Mouse (Mus musculus): ENCODE measurements at regions not wholly inside any gene's neighbourhood (a gene's known extent, or its start where the extent isn't known, plus 50 kb on each side); places are given as distances from the start of the nearest gene placed in this dataset.

DNA sequence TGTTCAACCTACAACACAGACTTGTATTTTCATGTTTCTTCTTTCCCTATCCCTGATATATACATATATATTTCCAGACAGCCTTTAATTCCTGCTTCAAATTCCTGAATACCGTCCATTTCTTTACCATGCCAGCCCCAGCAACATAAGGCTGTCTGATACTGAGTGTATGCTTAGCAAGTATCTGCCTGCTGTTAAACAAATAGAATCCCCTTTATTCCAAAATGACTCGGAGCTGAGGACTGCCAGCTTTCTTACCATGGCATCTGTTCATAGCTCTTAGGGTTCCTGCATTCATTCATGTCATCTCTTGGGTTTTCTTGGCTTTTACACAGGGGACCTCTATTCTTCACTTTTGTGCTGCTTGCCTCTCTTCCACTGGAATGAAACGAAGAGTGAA is 105.8 kb downstream of the Pctp start:
- Histone ChIP-seq H3K36me3 (ENCODE audit: control insufficient read depth, insufficient read depth, low read length) (no peaks in the 10 kb centered on the region), H3K4me2 (ENCODE audit: low read depth, low read length) (no peak overlapping the region), H3K4me3 (replicated peaks; ENCODE audit: low read length) (no peak overlapping the region), H3K9me3 (replicated peaks; ENCODE audit: control insufficient read depth, low read length) (no peaks in the 10 kb centered on the region), H3K9ac (ENCODE audit: low read length) (no peak overlapping the region), H3K4me1 (ENCODE audit: control insufficient read depth, insufficient read depth, low read length) (no peaks in the 10 kb centered on the region), H3K27ac (ENCODE audit: low read length) (no peak overlapping the region), H3K27me3 (ENCODE audit: control insufficient read depth, insufficient read depth, low read length) (no peaks in the 10 kb centered on the region)
- ATAC-seq (ENCODE audit: insufficient read depth, low FRiP score) = no peak
- WGBS = 40% methylated on average over 3 of the region's 3 CpGs

DNA sequence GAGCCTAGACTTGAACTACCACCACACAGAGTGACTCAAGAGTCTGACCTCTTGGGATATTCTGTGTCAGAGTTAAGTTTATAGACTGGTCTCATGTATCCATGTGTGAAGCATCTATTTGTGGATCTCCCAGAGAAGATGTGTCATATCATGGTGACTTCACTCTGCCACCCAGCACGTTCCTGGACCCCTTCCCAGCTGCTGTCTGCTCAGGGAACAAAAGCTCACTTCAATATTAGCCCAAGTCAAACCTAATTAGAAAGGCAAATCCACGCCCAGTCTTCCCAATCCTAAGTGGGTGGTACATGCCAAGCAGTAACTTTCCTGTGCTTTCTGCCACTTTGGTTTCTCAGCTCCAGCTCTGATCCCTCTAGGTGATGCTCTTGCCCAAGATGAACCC is 94.1 kb upstream of the Ankfn1 start:
- no peak for ATAC-seq (ENCODE audit: insufficient read depth, low FRiP score)
- 59% methylated on average over 2 of the region's 2 CpGs for WGBS

DNA sequence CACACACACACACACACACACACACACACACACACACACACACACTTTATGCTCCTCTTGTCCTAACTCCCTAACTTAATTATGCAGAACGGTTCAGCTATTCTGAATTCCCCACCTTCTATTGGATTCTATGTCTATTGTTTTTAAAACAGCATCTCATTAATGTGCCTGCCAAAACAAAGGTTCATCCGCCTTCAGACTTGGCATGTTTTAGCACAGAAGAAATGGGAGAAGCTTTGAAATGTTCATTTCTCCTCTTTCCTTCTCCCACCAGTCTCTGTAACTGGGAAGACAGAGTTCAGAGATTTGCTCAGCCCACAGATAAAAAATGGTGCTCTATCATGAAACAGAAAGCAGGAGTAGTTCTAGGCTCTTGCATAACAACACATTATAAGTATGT is 90.1 kb upstream of the Ankfn1 start:
- no peak overlapping the region for H3K4me3 ChIP-seq (replicated peaks; ENCODE audit: low read length)
- H3K27me3 ChIP-seq (ENCODE audit: control insufficient read depth, insufficient read depth, low read length) = no peaks in the 10 kb centered on the region
- no peaks in the 10 kb centered on the region for H3K4me1 ChIP-seq (ENCODE audit: control insufficient read depth, insufficient read depth, low read length)
- WGBS = 81% methylated on average over 2 of the region's 2 CpGs
- ATAC-seq (ENCODE audit: insufficient read depth, low FRiP score) = no peak
- H3K9ac ChIP-seq (ENCODE audit: low read length) = no peak overlapping the region
- no peaks in the 10 kb centered on the region for H3K36me3 ChIP-seq (ENCODE audit: control insufficient read depth, insufficient read depth, low read length)
- H3K9me3 ChIP-seq (replicated peaks; ENCODE audit: control insufficient read depth, low read length) = no peaks in the 10 kb centered on the region
- no peak overlapping the region for H3K27ac ChIP-seq (ENCODE audit: low read length)
- no peak overlapping the region for H3K4me2 ChIP-seq (ENCODE audit: low read depth, low read length)

More for the DNA sequence above, 94.1 kb upstream of the Ankfn1 start:
- Histone ChIP-seq H3K4me1 (ENCODE audit: control insufficient read depth, insufficient read depth, low read length) (no peaks in the 10 kb centered on the region), H3K4me2 (ENCODE audit: low read depth, low read length) (no peak overlapping the region), H3K9ac (ENCODE audit: low read length) (no peak overlapping the region), H3K27ac (ENCODE audit: low read length) (no peak overlapping the region), H3K4me3 (replicated peaks; ENCODE audit: low read length) (no peak overlapping the region), H3K9me3 (replicated peaks; ENCODE audit: control insufficient read depth, low read length) (no peaks in the 10 kb centered on the region), H3K27me3 (ENCODE audit: control insufficient read depth, insufficient read depth, low read length) (no peaks in the 10 kb centered on the region), H3K36me3 (ENCODE audit: control insufficient read depth, insufficient read depth, low read length) (no peaks in the 10 kb centered on the region)

DNA sequence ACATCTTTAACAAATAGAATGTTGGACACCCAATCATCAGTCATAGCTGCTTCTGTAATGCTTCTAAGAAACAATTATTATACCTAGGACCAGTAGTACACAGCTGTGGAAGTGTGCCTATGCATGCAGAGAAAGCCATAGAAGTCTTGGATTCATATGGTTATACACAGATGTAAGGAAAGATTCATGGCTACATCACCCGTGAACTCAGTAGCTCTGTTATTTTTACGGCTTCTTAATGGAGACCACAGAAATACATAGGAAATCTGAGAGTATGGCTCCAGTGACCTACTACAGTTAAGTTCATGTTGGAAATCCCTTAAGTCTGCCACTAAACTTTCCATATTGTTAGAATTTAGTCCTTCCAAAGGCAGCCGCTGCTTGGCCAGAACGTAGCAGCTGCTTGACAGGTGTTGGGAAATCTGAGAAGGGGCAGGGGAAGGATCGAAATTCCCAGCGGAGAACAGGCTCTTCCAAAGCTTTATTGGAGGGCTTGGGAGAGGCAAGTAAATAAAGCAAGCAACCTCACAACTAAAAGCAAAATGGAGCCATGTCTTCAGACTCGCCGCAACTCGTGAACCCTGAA is 78.8 kb upstream of the Ankfn1 start:
- H3K27ac ChIP-seq (ENCODE audit: low read length) = no peak overlapping the region
- H3K4me1 ChIP-seq (ENCODE audit: control insufficient read depth, insufficient read depth, low read length) = no peaks in the 10 kb centered on the region
- WGBS = 46% methylated on average over 9 of the region's 9 CpGs
- H3K9ac ChIP-seq (ENCODE audit: low read length) = no peak overlapping the region
- H3K9me3 ChIP-seq (replicated peaks; ENCODE audit: control insufficient read depth, low read length) = no peaks in the 10 kb centered on the region
- no peak overlapping the region for H3K4me2 ChIP-seq (ENCODE audit: low read depth, low read length)
- no peak for ATAC-seq (ENCODE audit: insufficient read depth, low FRiP score)
- H3K4me3 ChIP-seq (replicated peaks; ENCODE audit: low read length) = no peak overlapping the region
- H3K36me3 ChIP-seq (ENCODE audit: control insufficient read depth, insufficient read depth, low read length) = no peaks in the 10 kb centered on the region
- H3K27me3 ChIP-seq (ENCODE audit: control insufficient read depth, insufficient read depth, low read length) = no peaks in the 10 kb centered on the region

DNA sequence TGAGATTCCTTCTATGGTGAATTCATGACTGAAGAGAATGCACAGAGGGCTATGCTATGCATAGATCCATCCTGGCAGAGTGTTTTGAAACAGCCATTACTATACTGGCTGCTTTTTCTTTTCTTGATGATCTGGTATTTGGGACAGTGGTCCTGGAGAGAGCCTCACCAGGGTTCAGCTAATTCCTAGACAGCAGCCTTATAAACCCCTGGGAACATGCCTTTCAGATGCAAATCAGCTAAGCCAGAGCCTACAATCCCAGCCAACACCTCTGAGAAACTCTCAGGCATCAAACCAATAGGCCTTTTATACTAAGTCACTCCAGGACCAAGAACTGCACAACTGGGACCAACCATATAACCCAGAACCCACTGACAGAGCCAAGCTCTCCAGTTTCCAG is 64.4 kb upstream of the Ankfn1 start:
- Histone ChIP-seq H3K4me1 (ENCODE audit: control insufficient read depth, insufficient read depth, low read length) (peaks cover 6% of the 10 kb centered on the region; the same call in 1 of the 2 replicates), H3K4me3 (replicated peaks; ENCODE audit: low read length) (no peak overlapping the region), H3K9me3 (replicated peaks; ENCODE audit: control insufficient read depth, low read length) (no peaks in the 10 kb centered on the region), H3K27ac (ENCODE audit: low read length) (no peak overlapping the region), H3K9ac (ENCODE audit: low read length) (no peak overlapping the region), H3K27me3 (ENCODE audit: control insufficient read depth, insufficient read depth, low read length) (no peaks in the 10 kb centered on the region), H3K36me3 (ENCODE audit: control insufficient read depth, insufficient read depth, low read length) (no peaks in the 10 kb centered on the region), H3K4me2 (ENCODE audit: low read depth, low read length) (no peak overlapping the region)
- no peak for ATAC-seq (ENCODE audit: insufficient read depth, low FRiP score)

DNA sequence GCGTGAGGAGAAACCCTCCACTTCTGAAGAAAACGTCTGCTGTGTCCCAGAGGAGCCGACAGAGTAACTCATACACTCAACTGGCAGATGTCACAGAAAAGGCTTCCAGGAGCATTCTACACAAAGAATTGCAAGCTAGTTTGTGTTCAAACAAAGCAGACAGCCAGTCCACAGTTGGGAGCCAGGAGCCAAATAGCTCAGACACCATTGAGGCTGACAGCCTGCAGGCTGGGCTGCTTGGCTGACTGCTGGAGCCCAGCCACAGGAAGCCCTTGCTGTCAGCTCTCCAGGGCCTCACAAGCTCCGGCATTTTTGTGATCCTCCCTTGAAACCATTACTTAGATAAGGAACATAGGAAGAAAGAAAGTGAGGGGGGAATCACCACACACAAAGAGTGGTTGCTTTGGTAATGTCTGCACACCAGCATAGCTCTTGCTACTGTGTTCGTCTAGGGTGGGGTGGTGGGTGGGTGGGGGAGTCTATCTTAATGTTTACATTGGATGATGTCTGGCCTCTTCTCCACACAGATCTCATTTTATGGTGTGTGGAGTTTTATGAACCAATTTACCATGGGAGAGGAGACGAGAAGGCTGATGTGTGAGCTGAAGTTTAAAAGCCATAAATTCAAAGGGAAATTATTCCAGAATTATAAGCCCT is 62.3 kb upstream of the Ankfn1 start:
- Histone ChIP-seq H3K4me1 (ENCODE audit: control insufficient read depth, insufficient read depth, low read length) (peaks cover 6% of the 10 kb centered on the region; the same call in 1 of the 2 replicates), H3K27me3 (ENCODE audit: control insufficient read depth, insufficient read depth, low read length) (no peaks in the 10 kb centered on the region), H3K36me3 (ENCODE audit: control insufficient read depth, insufficient read depth, low read length) (no peaks in the 10 kb centered on the region), H3K9me3 (replicated peaks; ENCODE audit: control insufficient read depth, low read length) (no peaks in the 10 kb centered on the region), H3K4me3 (replicated peaks; ENCODE audit: low read length) (no peak overlapping the region), H3K4me2 (ENCODE audit: low read depth, low read length) (no peak overlapping the region), H3K9ac (ENCODE audit: low read length) (no peak overlapping the region), H3K27ac (ENCODE audit: low read length) (peak overlapping the region; percentile 31; the same call in 1 of the 2 replicates)
- 14% methylated on average over 6 of the region's 6 CpGs for WGBS
- peak; percentile 68; the same call in 1 of the 2 replicates for ATAC-seq (ENCODE audit: insufficient read depth, low FRiP score)

DNA sequence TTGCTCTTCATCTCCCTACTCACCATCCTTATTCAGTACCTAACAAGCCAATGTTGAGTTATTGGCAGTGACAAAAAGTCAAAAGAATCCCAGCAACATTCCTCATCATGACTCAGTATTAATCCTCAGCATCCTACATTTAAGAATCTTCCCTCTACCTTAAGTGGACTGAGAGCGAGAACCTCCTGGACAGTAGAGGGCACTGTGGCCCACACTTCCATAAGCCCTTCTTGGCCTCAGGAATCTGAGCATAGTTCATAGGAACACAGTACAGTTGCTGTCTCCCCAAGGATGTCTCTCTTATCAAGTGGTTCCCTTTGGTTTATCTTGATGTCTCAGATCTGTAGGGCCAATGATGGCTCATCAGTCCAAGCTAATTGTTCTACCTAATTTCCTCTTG is 60.5 kb upstream of the Ankfn1 start:
- Histone ChIP-seq H3K27ac (ENCODE audit: low read length) (no peak overlapping the region), H3K36me3 (ENCODE audit: control insufficient read depth, insufficient read depth, low read length) (no peaks in the 10 kb centered on the region)
- WGBS = 90% methylated on average over 1 of the region's 1 CpGs

DNA sequence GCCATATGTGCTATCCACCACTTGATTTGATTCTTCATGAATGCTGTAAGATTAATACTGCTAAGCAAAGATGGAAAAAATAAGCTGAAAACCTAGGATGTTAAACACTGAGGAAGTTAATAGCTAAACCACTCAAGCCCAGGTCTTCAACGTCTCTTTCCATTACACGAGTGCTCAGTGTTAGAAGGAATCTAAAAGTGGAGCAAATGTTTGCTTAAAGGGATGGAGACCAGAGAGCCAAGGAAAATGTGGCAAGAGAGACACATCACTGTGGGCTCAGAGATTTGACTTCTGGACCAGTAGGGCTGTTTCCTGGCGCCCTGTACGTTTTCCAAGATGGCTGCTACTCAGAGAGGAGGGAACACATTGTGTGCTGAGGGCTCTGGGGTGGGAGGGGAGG is 59.4 kb upstream of the Ankfn1 start:
- Histone ChIP-seq H3K4me3 (replicated peaks; ENCODE audit: low read length) (no peak overlapping the region), H3K27ac (ENCODE audit: low read length) (no peak overlapping the region), H3K9me3 (replicated peaks; ENCODE audit: control insufficient read depth, low read length) (no peaks in the 10 kb centered on the region), H3K4me2 (ENCODE audit: low read depth, low read length) (no peak overlapping the region), H3K9ac (ENCODE audit: low read length) (no peak overlapping the region), H3K27me3 (ENCODE audit: control insufficient read depth, insufficient read depth, low read length) (no peaks in the 10 kb centered on the region), H3K36me3 (ENCODE audit: control insufficient read depth, insufficient read depth, low read length) (no peaks in the 10 kb centered on the region), H3K4me1 (ENCODE audit: control insufficient read depth, insufficient read depth, low read length) (peaks cover 6% of the 10 kb centered on the region; the same call in 1 of the 2 replicates)
- ATAC-seq (ENCODE audit: insufficient read depth, low FRiP score) = no peak
- WGBS = 69% methylated on average over 4 of the region's 4 CpGs

More for the DNA sequence above, 60.5 kb upstream of the Ankfn1 start:
- Histone ChIP-seq H3K4me1 (ENCODE audit: control insufficient read depth, insufficient read depth, low read length) (peaks cover 6% of the 10 kb centered on the region; the same call in 1 of the 2 replicates), H3K27me3 (ENCODE audit: control insufficient read depth, insufficient read depth, low read length) (no peaks in the 10 kb centered on the region), H3K9me3 (replicated peaks; ENCODE audit: control insufficient read depth, low read length) (no peaks in the 10 kb centered on the region), H3K9ac (ENCODE audit: low read length) (no peak overlapping the region), H3K4me3 (replicated peaks; ENCODE audit: low read length) (no peak overlapping the region), H3K4me2 (ENCODE audit: low read depth, low read length) (no peak overlapping the region)
- no peak for ATAC-seq (ENCODE audit: insufficient read depth, low FRiP score)

DNA sequence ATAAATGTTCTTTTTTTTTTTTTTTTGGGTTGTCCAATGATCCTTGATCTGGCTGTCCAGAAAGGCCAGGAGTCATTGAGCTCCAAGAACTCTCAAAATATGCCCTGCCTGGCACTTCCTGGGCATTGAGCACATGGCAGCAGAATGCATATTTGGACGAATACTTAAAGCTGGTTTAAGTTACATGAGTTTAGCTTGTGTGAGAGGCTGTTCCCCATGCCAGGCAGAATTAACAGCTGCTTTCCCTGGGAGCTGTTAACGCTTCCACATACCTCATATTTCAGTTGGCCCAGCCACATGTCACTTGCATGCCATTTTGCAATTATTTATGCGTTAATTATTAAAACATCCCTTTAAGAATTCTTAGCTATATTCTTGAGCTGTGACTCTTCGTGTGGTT is 56.6 kb upstream of the Ankfn1 start:
- no peak overlapping the region for H3K9ac ChIP-seq (ENCODE audit: low read length)
- H3K36me3 ChIP-seq (ENCODE audit: control insufficient read depth, insufficient read depth, low read length) = no peaks in the 10 kb centered on the region
- no peaks in the 10 kb centered on the region for H3K4me1 ChIP-seq (ENCODE audit: control insufficient read depth, insufficient read depth, low read length)
- WGBS = 76% methylated on average over 4 of the region's 4 CpGs
- no peaks in the 10 kb centered on the region for H3K27me3 ChIP-seq (ENCODE audit: control insufficient read depth, insufficient read depth, low read length)
- no peaks in the 10 kb centered on the region for H3K9me3 ChIP-seq (replicated peaks; ENCODE audit: control insufficient read depth, low read length)
- no peak overlapping the region for H3K4me2 ChIP-seq (ENCODE audit: low read depth, low read length)
- H3K27ac ChIP-seq (ENCODE audit: low read length) = no peak overlapping the region
- no peak overlapping the region for H3K4me3 ChIP-seq (replicated peaks; ENCODE audit: low read length)
- no peak for ATAC-seq (ENCODE audit: insufficient read depth, low FRiP score)
